Mouse (Mus musculus): ENCODE data around the gene Optn. TPM values are rescaled to one million over a fixed set of nuclear protein-coding genes. Genes with fewer than 3 reads are reported as not detected.
"Not testable (repeated sequence)": the region's sequence is repeated elsewhere in the genome, so short reads cannot be mapped to it uniquely, and the experiment has no call there.

Gene Optn
- polyA plus RNA-seq, 1 experiment from 2014 or later = 24.3 TPM

- ATAC-seq = no peak
- WGBS = 80% methylated on average over 4 of the region's 4 CpGs
- H3K27ac ChIP-seq (ENCODE audit: low read length) = no peak overlapping the region
- no peaks in the 10 kb centered on the region for H3K27me3 ChIP-seq (ENCODE audit: control insufficient read depth, insufficient read depth, low read depth, low read length)
- H3K4me2 ChIP-seq (ENCODE audit: low read length) = no peak overlapping the region
- no peaks in the 10 kb centered on the region for H3K9me3 ChIP-seq (replicated peaks; ENCODE audit: control insufficient read depth, low read length, poor library complexity, severe bottlenecking)
- peaks cover 9% of the 10 kb centered on the region for H3K4me1 ChIP-seq (ENCODE audit: control insufficient read depth, insufficient read depth, low read length)
- no peaks in the 10 kb centered on the region for H3K36me3 ChIP-seq (ENCODE audit: control insufficient read depth, insufficient read depth, low read length)
- H3K9ac ChIP-seq (ENCODE audit: low read depth, low read length) = no peak overlapping the region
- no peak overlapping the region for H3K4me3 ChIP-seq (ENCODE audit: low read depth, low read length)
These were observed 4.1 kb upstream of the Optn start for GRCm38 (mm10) chr2:5067951-5068350.

- WGBS = 86% methylated on average over 2 of the region's 2 CpGs
- H3K36me3 ChIP-seq (ENCODE audit: control insufficient read depth, insufficient read depth, low read length); H3K9ac ChIP-seq (ENCODE audit: low read depth, low read length); H3K4me3 ChIP-seq (ENCODE audit: low read depth, low read length); H3K27ac ChIP-seq (ENCODE audit: low read length); H3K9me3 ChIP-seq (replicated peaks; ENCODE audit: control insufficient read depth, low read length, poor library complexity, severe bottlenecking); ATAC-seq; H3K27me3 ChIP-seq (ENCODE audit: control insufficient read depth, insufficient read depth, low read depth, low read length); H3K4me2 ChIP-seq (ENCODE audit: low read length): not testable (repeated sequence)
- H3K4me1 ChIP-seq (ENCODE audit: control insufficient read depth, insufficient read depth, low read length) = peaks cover 16% of the 10 kb centered on the region
These were observed 3.4 kb upstream of the Optn start for GRCm38 (mm10) chr2:5067254-5067653.

GRCm38 (mm10) chr2:5064247-5064646 lies 396 bp upstream of the Optn start:
- H3K27me3 ChIP-seq (ENCODE audit: control insufficient read depth, insufficient read depth, low read depth, low read length) = no peaks in the 10 kb centered on the region; the same call in 1 of the 2 replicates
- ATAC-seq = peak; percentile 85
- H3K9ac ChIP-seq (ENCODE audit: low read depth, low read length) = peak overlapping the region; percentile 79
- H3K36me3 ChIP-seq (ENCODE audit: control insufficient read depth, insufficient read depth, low read length) = no peaks in the 10 kb centered on the region
- H3K27ac ChIP-seq (ENCODE audit: low read length) = peak overlapping the region; percentile 35; the same call in 1 of the 2 replicates
- H3K4me2 ChIP-seq (ENCODE audit: low read length) = peak overlapping the region; percentile 81
- peaks cover 18% of the 10 kb centered on the region for H3K4me1 ChIP-seq (ENCODE audit: control insufficient read depth, insufficient read depth, low read length)
- H3K9me3 ChIP-seq (replicated peaks; ENCODE audit: control insufficient read depth, low read length, poor library complexity, severe bottlenecking) = no peaks in the 10 kb centered on the region
- 25% methylated on average over 4 of the region's 4 CpGs for WGBS
- H3K4me3 ChIP-seq (ENCODE audit: low read depth, low read length) = peak overlapping the region; percentile 63

GRCm38 (mm10) chr2:5062496-5063298 lies 1.2 kb downstream of the Optn start:
- Histone ChIP-seq H3K27ac (ENCODE audit: low read length) (no peak overlapping the region), H3K9me3 (replicated peaks; ENCODE audit: control insufficient read depth, low read length, poor library complexity, severe bottlenecking) (no peaks in the 10 kb centered on the region), H3K36me3 (ENCODE audit: control insufficient read depth, insufficient read depth, low read length) (no peaks in the 10 kb centered on the region), H3K27me3 (ENCODE audit: control insufficient read depth, insufficient read depth, low read depth, low read length) (no peaks in the 10 kb centered on the region; the same call in 1 of the 2 replicates), H3K4me3 (ENCODE audit: low read depth, low read length) (peak overlapping the region; percentile 63), H3K4me1 (ENCODE audit: control insufficient read depth, insufficient read depth, low read length) (peaks cover 18% of the 10 kb centered on the region), H3K9ac (ENCODE audit: low read depth, low read length) (peak overlapping the region; percentile 79; the same call in 1 of the 2 replicates), H3K4me2 (ENCODE audit: low read length) (peak overlapping the region; percentile 81)
- 60% methylated on average over 16 of the region's 16 CpGs for WGBS
- ATAC-seq = no peak

GRCm38 (mm10) chr2:5061133-5061708 lies 2.6 kb downstream of the Optn start:
- Histone ChIP-seq H3K4me3 (ENCODE audit: low read depth, low read length) (no peak overlapping the region), H3K4me2 (ENCODE audit: low read length) (no peak overlapping the region), H3K9ac (ENCODE audit: low read depth, low read length) (no peak overlapping the region), H3K36me3 (ENCODE audit: control insufficient read depth, insufficient read depth, low read length) (no peaks in the 10 kb centered on the region), H3K4me1 (ENCODE audit: control insufficient read depth, insufficient read depth, low read length) (peaks cover 18% of the 10 kb centered on the region), H3K9me3 (replicated peaks; ENCODE audit: control insufficient read depth, low read length, poor library complexity, severe bottlenecking) (no peaks in the 10 kb centered on the region), H3K27ac (ENCODE audit: low read length) (no peak overlapping the region), H3K27me3 (ENCODE audit: control insufficient read depth, insufficient read depth, low read depth, low read length) (no peaks in the 10 kb centered on the region; the same call in 1 of the 2 replicates)
- ATAC-seq = no peak
- WGBS = 81% methylated on average over 8 of the region's 8 CpGs

- peaks cover 18% of the 10 kb centered on the region for H3K4me1 ChIP-seq (ENCODE audit: control insufficient read depth, insufficient read depth, low read length)
- no peaks in the 10 kb centered on the region for H3K36me3 ChIP-seq (ENCODE audit: control insufficient read depth, insufficient read depth, low read length)
- no peak overlapping the region for H3K27ac ChIP-seq (ENCODE audit: low read length)
- H3K9ac ChIP-seq (ENCODE audit: low read depth, low read length) = no peak overlapping the region
- H3K9me3 ChIP-seq (replicated peaks; ENCODE audit: control insufficient read depth, low read length, poor library complexity, severe bottlenecking) = no peaks in the 10 kb centered on the region
- H3K27me3 ChIP-seq (ENCODE audit: control insufficient read depth, insufficient read depth, low read depth, low read length) = no peaks in the 10 kb centered on the region; the same call in 1 of the 2 replicates
- WGBS = 64% methylated on average over 4 of the region's 4 CpGs
- H3K4me3 ChIP-seq (ENCODE audit: low read depth, low read length) = no peak overlapping the region
- no peak for ATAC-seq
- no peak overlapping the region for H3K4me2 ChIP-seq (ENCODE audit: low read length)
These were observed 3.9 kb downstream of the Optn start for GRCm38 (mm10) chr2:5059997-5060396.

GRCm38 (mm10) chr2:5058436-5058835 lies 5.4 kb downstream of the Optn start:
- H3K36me3 ChIP-seq (ENCODE audit: control insufficient read depth, insufficient read depth, low read length) = no peaks in the 10 kb centered on the region
- H3K27me3 ChIP-seq (ENCODE audit: control insufficient read depth, insufficient read depth, low read depth, low read length) = no peaks in the 10 kb centered on the region; the same call in 1 of the 2 replicates
- H3K4me1 ChIP-seq (ENCODE audit: control insufficient read depth, insufficient read depth, low read length) = peaks cover 12% of the 10 kb centered on the region
- WGBS = 71% methylated on average over 5 of the region's 5 CpGs
- H3K9ac ChIP-seq (ENCODE audit: low read depth, low read length) = no peak overlapping the region
- H3K9me3 ChIP-seq (replicated peaks; ENCODE audit: control insufficient read depth, low read length, poor library complexity, severe bottlenecking) = no peaks in the 10 kb centered on the region
- no peak overlapping the region for H3K4me2 ChIP-seq (ENCODE audit: low read length)
- H3K27ac ChIP-seq (ENCODE audit: low read length) = no peak overlapping the region
- ATAC-seq = no peak
- H3K4me3 ChIP-seq (ENCODE audit: low read depth, low read length) = no peak overlapping the region

- no peak overlapping the region for H3K9ac ChIP-seq (ENCODE audit: low read depth, low read length)
- no peaks in the 10 kb centered on the region for H3K4me1 ChIP-seq (ENCODE audit: control insufficient read depth, insufficient read depth, low read length)
- 0 out of 2 replicates have a peak, but pooled peaks cover 3% of the 10 kb centered on the region for H3K36me3 ChIP-seq (ENCODE audit: control insufficient read depth, insufficient read depth, low read length)
- no peak overlapping the region for H3K4me2 ChIP-seq (ENCODE audit: low read length)
- H3K9me3 ChIP-seq (replicated peaks; ENCODE audit: control insufficient read depth, low read length, poor library complexity, severe bottlenecking) = no peaks in the 10 kb centered on the region
- 90% methylated on average over 2 of the region's 2 CpGs for WGBS
- ATAC-seq = no peak
- H3K4me3 ChIP-seq (ENCODE audit: low read depth, low read length) = no peak overlapping the region
- H3K27me3 ChIP-seq (ENCODE audit: control insufficient read depth, insufficient read depth, low read depth, low read length) = no peaks in the 10 kb centered on the region
- no peak overlapping the region for H3K27ac ChIP-seq (ENCODE audit: low read length)
These were observed 13.3 kb downstream of the Optn start for GRCm38 (mm10) chr2:5050562-5050961.

GRCm38 (mm10) chr2:5047016-5047415 lies 16.8 kb downstream of the Optn start:
- no peaks in the 10 kb centered on the region for H3K27me3 ChIP-seq (ENCODE audit: control insufficient read depth, insufficient read depth, low read depth, low read length)
- no peak overlapping the region for H3K4me2 ChIP-seq (ENCODE audit: low read length)
- no peak overlapping the region for H3K9ac ChIP-seq (ENCODE audit: low read depth, low read length)
- H3K9me3 ChIP-seq (replicated peaks; ENCODE audit: control insufficient read depth, low read length, poor library complexity, severe bottlenecking) = no peaks in the 10 kb centered on the region
- 96% methylated on average over 2 of the region's 2 CpGs for WGBS
- H3K4me1 ChIP-seq (ENCODE audit: control insufficient read depth, insufficient read depth, low read length) = no peaks in the 10 kb centered on the region; the same call in 1 of the 2 replicates
- 0 out of 2 replicates have a peak, but pooled peaks cover 3% of the 10 kb centered on the region for H3K36me3 ChIP-seq (ENCODE audit: control insufficient read depth, insufficient read depth, low read length)
- H3K4me3 ChIP-seq (ENCODE audit: low read depth, low read length) = no peak overlapping the region
- H3K27ac ChIP-seq (ENCODE audit: low read length) = no peak overlapping the region
- no peak for ATAC-seq

Data from midbrain, embryonic 16.5 days (tissue).